Mouse (Mus musculus): ENCODE data around the gene Samd14. TPM values are rescaled to one million over a fixed set of nuclear protein-coding genes. Genes with fewer than 3 reads are reported as not detected.
"Not testable (repeated sequence)": the region's sequence is repeated elsewhere in the genome, so short reads cannot be mapped to it uniquely, and the experiment has no call there.

Gene Samd14
- polyA plus RNA-seq, 1 experiment, result 775 TPM

DNA sequence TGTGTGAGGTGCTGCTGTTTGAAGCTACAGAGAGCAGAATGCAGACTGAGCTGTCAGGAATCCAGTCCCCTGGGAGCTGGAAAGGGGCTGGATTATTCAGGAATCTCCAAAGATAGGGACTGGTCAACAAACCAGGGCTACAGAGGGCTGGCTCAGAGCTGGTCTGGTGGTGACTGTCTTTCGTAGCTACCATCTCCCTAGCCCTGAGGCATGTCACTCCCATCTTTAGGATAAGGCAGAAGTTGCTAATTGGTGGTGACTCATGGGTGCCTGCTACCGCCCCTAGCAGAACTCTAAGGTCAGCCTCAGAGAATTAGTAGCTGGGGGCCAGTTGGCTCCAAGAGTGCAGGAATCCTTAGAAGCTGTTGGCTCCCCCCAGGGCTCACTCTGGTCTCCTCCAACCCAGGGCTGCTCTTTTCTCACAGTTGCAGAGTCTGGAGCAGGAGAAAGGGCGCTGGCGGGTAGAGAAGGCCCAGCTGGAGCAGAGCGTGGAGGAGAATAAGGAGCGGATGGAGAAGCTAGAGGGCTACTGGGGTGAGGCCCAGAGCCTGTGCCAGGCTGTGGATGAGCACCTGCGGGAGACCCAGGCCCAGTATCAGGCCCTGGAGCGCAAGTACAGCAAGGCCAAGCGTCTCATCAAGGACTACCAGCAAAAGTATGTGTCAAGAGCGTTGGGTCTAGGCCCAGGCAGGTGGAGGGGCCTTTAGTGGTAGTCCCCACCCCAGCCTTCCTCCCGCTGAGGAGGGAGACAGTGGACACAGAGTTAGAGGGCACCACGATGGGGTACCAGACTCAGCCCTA, 5.3 kb upstream of the Samd14 start:
- H3K9me3 ChIP-seq, result no peaks in the 10 kb centered on the region
- peaks cover 100% of the 10 kb centered on the region for H3K4me1 ChIP-seq
- peaks cover 78% of the 10 kb centered on the region for H3K36me3 ChIP-seq (replicated peaks; ENCODE audit: low read length)
- H3K27me3 ChIP-seq (replicated peaks), result no peaks in the 10 kb centered on the region
- TF ChIP-seq FLI1 (IDR thresholded peaks at IDR 0.05; ENCODE audit: low read length) (no peak), GATA1 (IDR thresholded peaks at IDR 0.05; ENCODE audit: borderline replicate concordance, low read length) (no peak)
- peak overlapping the region; percentile 59 for H3K4me3 ChIP-seq (replicated peaks)

DNA sequence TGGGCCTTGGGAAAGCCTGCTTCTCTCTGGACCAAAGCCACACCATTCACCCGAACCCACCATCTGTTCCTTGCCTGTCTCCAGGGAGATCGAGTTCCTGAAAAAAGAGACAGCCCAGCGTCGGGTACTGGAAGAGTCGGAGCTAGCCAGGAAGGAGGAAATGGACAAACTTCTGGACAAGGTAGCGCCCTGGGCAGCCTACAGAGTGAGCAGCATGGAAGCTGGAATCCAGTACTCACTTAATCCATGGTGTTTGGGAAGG, 4.8 kb upstream of the Samd14 start:
- TF ChIP-seq GATA1 (IDR thresholded peaks at IDR 0.05; ENCODE audit: borderline replicate concordance, low read length), result no peak
- TF ChIP-seq FLI1 (IDR thresholded peaks at IDR 0.05; ENCODE audit: low read length), result no peak
- no peak overlapping the region for H3K4me3 ChIP-seq (replicated peaks)
- H3K36me3 ChIP-seq (replicated peaks; ENCODE audit: low read length), result peaks cover 73% of the 10 kb centered on the region
- no peaks in the 10 kb centered on the region for H3K27me3 ChIP-seq (replicated peaks)
- no peaks in the 10 kb centered on the region for H3K9me3 ChIP-seq
- peaks cover 97% of the 10 kb centered on the region for H3K4me1 ChIP-seq

DNA sequence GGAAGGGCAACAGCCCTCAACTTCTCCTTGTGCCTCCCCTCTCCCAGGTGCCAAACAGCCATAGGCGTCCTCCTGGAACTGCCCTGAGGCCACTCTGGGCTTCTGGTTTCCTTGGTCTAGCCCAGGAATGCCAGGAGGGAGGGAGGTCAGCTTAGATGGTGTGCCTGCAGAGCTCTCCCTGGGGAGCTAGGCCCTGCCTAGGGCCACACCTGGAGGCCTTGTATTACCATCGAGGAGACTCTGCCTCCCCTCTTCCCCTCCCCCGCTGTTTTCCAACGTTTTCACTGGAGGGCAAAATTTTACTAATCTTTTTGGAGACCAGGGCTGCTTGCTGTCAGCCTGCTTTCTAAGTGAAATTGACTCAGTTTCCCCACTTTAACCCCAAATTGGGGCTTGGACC, 3.6 kb upstream of the Samd14 start:
- Histone ChIP-seq H3K9me3 (no peaks in the 10 kb centered on the region), H3K36me3 (replicated peaks; ENCODE audit: low read length) (peaks cover 63% of the 10 kb centered on the region), H3K27me3 (replicated peaks) (no peaks in the 10 kb centered on the region), H3K4me1 (peaks cover 85% of the 10 kb centered on the region), H3K4me3 (replicated peaks) (peak overlapping the region; percentile 99)
- TF ChIP-seq FLI1 (IDR thresholded peaks at IDR 0.05; ENCODE audit: low read length) (no peak), GATA1 (IDR thresholded peaks at IDR 0.05; ENCODE audit: borderline replicate concordance, low read length) (no peak)

DNA sequence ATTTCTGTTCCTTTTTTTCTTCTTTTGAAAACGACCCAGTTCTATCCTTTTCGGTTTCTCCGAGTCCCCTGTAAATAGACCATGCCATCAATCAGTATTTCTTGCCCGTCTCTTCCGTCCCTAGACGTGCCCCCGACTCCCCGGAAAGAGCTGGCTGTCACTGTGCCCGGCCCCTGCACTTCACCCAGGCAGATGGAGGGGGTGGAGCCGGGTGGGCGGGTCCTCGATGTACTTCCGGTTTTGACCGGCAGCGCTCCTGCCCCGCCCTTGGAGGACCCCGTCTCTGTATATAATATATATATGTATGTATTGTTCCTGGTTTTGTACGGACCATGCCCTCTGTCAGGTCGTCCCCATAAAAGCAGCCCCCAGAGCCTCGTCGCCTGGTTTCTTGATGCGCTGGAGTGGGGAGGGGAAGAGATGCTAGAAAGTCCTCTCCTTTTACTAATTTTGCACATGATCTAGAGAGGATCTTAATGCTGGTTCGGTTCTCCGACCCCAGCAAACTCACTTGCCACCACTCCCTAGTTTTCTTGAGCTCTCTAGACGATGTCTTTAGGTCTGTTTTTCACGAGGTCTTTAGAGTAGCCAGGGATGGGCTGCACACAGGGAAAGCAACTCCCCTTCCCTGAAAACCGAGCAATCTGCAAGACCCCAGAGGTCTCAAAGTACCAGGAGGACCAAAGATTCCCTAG, 3.0 kb upstream of the Samd14 start:
- H3K4me3 ChIP-seq (replicated peaks), result peak overlapping the region; percentile 99
- H3K4me1 ChIP-seq, result peaks cover 81% of the 10 kb centered on the region
- H3K9me3 ChIP-seq, result no peaks in the 10 kb centered on the region
- no peaks in the 10 kb centered on the region for H3K27me3 ChIP-seq (replicated peaks)
- TF ChIP-seq GATA1 (IDR thresholded peaks at IDR 0.05; ENCODE audit: borderline replicate concordance, low read length) (no peak), FLI1 (IDR thresholded peaks at IDR 0.05; ENCODE audit: low read length) (no peak)
- H3K36me3 ChIP-seq (replicated peaks; ENCODE audit: low read length), result peaks cover 61% of the 10 kb centered on the region

DNA sequence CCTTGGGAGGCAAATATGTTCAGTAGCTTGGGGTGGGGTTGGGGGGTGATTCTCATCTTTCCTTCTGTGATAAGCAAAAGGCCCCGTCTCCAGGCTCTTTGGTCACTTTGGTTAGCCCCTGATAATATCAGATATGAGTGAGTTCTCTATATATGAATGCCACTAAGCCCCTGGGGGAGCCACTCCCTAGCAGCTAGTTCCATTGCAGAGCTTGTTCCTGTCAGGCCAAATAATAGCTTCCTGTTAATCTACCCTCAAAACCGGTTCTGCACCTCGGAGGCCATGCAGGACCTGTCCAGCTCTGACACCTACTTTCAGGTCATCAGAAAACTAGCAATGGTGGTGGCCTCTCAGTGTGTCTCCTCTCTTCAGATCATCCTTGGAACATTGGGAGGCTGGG, 2.3 kb upstream of the Samd14 start:
- peaks cover 60% of the 10 kb centered on the region for H3K36me3 ChIP-seq (replicated peaks; ENCODE audit: low read length)
- no peaks in the 10 kb centered on the region for H3K9me3 ChIP-seq
- no peaks in the 10 kb centered on the region for H3K27me3 ChIP-seq (replicated peaks)
- H3K4me1 ChIP-seq, result peaks cover 81% of the 10 kb centered on the region
- H3K4me3 ChIP-seq (replicated peaks), result peak overlapping the region; percentile 99
- no peak for TF ChIP-seq GATA1 (IDR thresholded peaks at IDR 0.05; ENCODE audit: borderline replicate concordance, low read length)
- TF ChIP-seq FLI1 (IDR thresholded peaks at IDR 0.05; ENCODE audit: low read length), result no peak

DNA sequence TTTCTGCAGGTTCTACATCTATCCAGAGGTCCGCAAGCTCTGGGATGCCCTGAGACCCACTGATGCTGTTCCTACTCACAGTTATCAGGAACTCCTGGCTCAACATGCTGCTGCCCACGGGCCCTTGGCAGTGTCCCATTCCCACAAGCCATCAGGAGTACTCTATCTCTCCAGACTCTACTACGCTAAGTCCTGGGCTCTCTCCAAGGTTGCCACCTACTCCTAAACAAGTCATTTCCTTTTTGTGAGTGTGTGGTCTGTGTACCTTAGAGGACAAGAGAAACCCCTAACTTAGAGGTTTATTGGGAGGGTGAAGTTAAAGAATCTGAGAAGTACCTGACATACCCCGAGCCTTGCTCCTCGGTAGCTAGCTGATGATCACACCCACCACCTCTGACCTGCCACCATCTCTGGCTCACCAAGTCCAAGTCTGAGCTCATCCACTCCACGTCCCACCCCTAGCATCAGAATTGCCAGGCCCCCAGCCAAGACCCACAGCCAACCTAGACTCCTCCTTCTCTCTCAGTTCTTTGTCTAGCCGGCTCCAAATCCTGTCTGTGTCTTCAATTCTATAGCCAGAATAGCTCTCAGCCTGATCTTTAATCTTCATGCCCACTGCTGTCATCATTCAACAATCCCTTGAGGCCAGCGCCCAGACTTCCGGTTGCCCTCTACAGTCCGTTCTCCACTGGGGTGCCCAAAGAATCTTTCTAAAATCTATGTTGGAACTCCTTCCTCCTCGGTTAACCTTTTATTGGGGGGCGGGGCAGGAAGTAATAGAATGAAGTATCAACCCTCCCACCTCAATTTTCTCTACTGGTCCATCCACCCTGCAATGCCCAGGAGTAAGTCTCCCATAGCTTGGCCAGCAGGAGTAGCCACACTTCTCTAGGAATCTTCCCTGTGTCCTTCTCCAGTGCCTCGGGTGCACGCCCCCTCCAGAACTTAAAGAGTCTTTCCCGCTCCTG, 734 bp upstream of the Samd14 start:
- H3K4me3 ChIP-seq (replicated peaks), result peak overlapping the region; percentile 99
- H3K36me3 ChIP-seq (replicated peaks; ENCODE audit: low read length), result peaks cover 57% of the 10 kb centered on the region
- peaks cover 81% of the 10 kb centered on the region for H3K4me1 ChIP-seq
- TF ChIP-seq GATA1 (IDR thresholded peaks at IDR 0.05; ENCODE audit: borderline replicate concordance, low read length), result no peak
- TF ChIP-seq FLI1 (IDR thresholded peaks at IDR 0.05; ENCODE audit: low read length), result no peak
- no peaks in the 10 kb centered on the region for H3K27me3 ChIP-seq (replicated peaks)
- no peaks in the 10 kb centered on the region for H3K9me3 ChIP-seq

DNA sequence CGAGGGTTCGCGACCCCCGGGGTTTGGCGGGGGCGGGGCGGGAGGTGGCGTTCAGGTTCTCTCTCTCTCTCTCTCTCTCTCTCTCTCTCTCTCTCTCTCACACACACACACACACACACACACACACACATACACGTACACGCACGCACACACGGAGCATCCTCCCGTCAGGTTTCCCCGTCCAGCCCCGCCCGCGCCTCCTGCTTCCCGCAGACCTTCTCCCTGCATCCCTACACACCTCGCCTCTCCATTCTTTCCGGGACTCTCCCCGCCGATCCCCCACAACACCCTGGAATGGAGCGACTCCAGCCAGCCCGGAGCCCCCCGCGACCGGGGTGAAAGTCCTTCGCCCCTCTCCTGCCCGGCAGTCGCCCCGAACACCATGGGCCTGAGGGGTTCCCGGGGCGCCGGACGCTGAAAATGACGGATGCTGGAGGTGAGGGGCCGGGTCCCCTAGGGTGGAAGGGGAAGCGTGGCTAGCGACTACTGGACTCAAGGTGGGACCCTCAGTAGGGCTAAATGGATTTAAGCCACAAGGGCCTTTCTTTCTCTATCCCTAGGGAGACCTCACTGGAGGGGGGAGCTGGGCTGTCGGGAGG, 561 bp downstream of the Samd14 start:
- TF ChIP-seq GATA1 (IDR thresholded peaks at IDR 0.05; ENCODE audit: borderline replicate concordance, low read length), result no peak
- no peak for TF ChIP-seq FLI1 (IDR thresholded peaks at IDR 0.05; ENCODE audit: low read length)
- Histone ChIP-seq H3K27me3 (replicated peaks) (no peaks in the 10 kb centered on the region), H3K4me1 (peaks cover 81% of the 10 kb centered on the region), H3K9me3 (no peaks in the 10 kb centered on the region), H3K4me3 (replicated peaks) (peak overlapping the region; percentile 99), H3K36me3 (replicated peaks; ENCODE audit: low read length) (peaks cover 57% of the 10 kb centered on the region)

DNA sequence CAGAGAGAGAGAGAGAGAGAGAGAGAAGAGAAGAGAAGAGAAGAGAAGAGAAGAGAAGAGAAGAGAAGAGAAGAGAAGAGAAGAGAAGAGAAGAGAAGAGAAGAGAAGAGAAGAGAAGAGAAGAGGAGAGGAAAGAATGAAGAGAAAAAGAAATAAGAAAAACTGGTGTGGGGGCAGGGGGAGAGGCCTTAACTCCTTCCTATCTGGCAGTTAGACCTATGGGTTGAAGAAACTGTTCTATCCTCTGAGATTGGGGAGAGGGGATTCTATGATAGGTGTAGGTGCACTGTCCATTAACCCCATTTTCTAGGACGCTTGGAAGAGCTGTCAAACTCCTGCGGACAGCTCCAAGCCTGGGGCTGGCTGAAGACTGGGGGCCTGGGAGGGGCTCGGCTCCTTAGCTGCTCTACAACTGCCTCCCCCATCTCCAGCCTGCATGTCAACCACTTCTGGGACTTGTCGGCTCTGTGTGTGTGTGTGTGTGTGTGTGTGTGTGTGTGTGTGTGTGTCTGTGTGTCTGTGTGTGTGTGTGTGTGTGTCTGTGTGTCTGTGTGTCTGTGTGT, 1.2 kb downstream of the Samd14 start:
- H3K36me3 ChIP-seq (replicated peaks; ENCODE audit: low read length), result peaks cover 57% of the 10 kb centered on the region
- not testable (repeated sequence) for H3K27me3 ChIP-seq (replicated peaks); H3K9me3 ChIP-seq
- peak overlapping the region; percentile 99 for H3K4me3 ChIP-seq (replicated peaks)
- H3K4me1 ChIP-seq, result peaks cover 81% of the 10 kb centered on the region

DNA sequence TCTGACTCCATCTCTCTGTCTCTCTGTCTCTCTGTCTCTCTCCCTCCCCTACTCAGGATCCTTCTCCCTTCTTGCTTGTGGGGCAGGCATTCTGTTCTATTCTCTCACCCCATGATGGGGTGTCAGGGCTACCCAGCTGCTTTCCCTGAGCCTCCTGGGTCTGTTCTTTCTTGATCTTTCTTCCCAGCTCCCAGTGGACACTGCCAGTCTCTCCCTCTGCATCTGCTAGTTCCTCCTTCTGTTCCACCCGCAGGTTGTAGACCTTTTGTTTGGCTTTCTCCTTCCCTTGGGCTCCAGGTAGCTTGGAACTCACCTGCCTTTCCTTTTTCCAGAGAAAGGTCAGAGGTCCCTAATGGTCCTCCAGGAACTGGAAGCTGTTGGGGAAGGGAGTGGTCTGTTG, 1.7 kb downstream of the Samd14 start:
- TF ChIP-seq FLI1 (IDR thresholded peaks at IDR 0.05; ENCODE audit: low read length) (no peak), GATA1 (IDR thresholded peaks at IDR 0.05; ENCODE audit: borderline replicate concordance, low read length) (no peak)
- Histone ChIP-seq H3K36me3 (replicated peaks; ENCODE audit: low read length) (peaks cover 58% of the 10 kb centered on the region), H3K27me3 (replicated peaks) (no peaks in the 10 kb centered on the region), H3K4me3 (replicated peaks) (peak overlapping the region; percentile 94), H3K4me1 (peaks cover 81% of the 10 kb centered on the region), H3K9me3 (no peaks in the 10 kb centered on the region)
